Mouse (Mus musculus) intestine, embryonic 16.5 days (tissue): ENCODE data around the gene Tmem211. TPM values are rescaled to one million over a fixed set of nuclear protein-coding genes. Genes with fewer than 3 reads are reported as not detected.

Source experiments
- ATAC-seq: fragments of 200-750 bp; cut with Nextera tagmentation; 2 replicates; pipeline ENCODE4 v1.8.0; 2017; ENCODE audit warnings: moderate TSS enrichment, moderate library complexity
- H3K27ac ChIP-seq: fragments of 300-500 bp; sonication (generic); 2 replicates; pipeline ENCODE4 v1.5.1; 2014; ENCODE audit warnings: mild to moderate bottlenecking, low read length
- H3K27me3 ChIP-seq: fragments of 300-500 bp; sonication (generic); replicated peaks from 2 replicates; pipeline ENCODE4 v1.6.1; 2014; ENCODE audit warnings: low read length, control low read depth, mixed read lengths; ENCODE audit not compliant: control insufficient read depth, insufficient read depth
- H3K36me3 ChIP-seq: fragments of 300-500 bp; sonication (generic); 2 replicates; pipeline ENCODE4 v1.6.1; 2014; ENCODE audit warnings: low read length, control low read depth; ENCODE audit not compliant: control insufficient read depth, insufficient read depth
- H3K4me1 ChIP-seq: fragments of 300-500 bp; sonication (generic); 2 replicates; pipeline ENCODE4 v1.6.1; 2014; ENCODE audit warnings: low read length, control low read depth, mixed read lengths; ENCODE audit not compliant: control insufficient read depth, insufficient read depth
- H3K4me2 ChIP-seq: fragments of 300-500 bp; sonication (generic); 2 replicates; pipeline ENCODE4 v1.6.1; 2014; ENCODE audit warnings: low read depth, low read length, control low read depth
- H3K4me3 ChIP-seq: fragments of 300-500 bp; sonication (generic); 2 replicates; pipeline ENCODE4 v1.5.1; 2014; ENCODE audit warnings: mild to moderate bottlenecking, low read length
- H3K9ac ChIP-seq: fragments of 300-500 bp; sonication (generic); 2 replicates; pipeline ENCODE4 v1.6.1; 2014; ENCODE audit warnings: low read depth, low read length
- H3K9me3 ChIP-seq: fragments of 300-500 bp; sonication (generic); 2 replicates; pipeline ENCODE4 v1.6.1; 2016; ENCODE audit warnings: low read length, control low read depth; ENCODE audit not compliant: control insufficient read depth
- WGBS: fragments of 180-500 bp; shearing (Covaris S2); extraction: QIAGEN DNeasy Blood & Tissue Kit; methylation state at CpG from one replicate; pipeline ENCODE4 v1.1.7; 2014; 5-methylcytosine and 5-hydroxymethylcytosine counted together
- polyA plus RNA-seq: library from polyadenylated mRNA; unstranded; fragments of >200 nt; fragmentation: Nextera tagmentation; extraction: Ambion mirVana; gene quantifications from 2 replicates; pipeline ENCODE4 v1.2.1, GENCODE M21; 2015

Tmem211 gene
- polyA plus RNA-seq, 1 experiment from 2014 or later = 0.13 TPM

DNA sequence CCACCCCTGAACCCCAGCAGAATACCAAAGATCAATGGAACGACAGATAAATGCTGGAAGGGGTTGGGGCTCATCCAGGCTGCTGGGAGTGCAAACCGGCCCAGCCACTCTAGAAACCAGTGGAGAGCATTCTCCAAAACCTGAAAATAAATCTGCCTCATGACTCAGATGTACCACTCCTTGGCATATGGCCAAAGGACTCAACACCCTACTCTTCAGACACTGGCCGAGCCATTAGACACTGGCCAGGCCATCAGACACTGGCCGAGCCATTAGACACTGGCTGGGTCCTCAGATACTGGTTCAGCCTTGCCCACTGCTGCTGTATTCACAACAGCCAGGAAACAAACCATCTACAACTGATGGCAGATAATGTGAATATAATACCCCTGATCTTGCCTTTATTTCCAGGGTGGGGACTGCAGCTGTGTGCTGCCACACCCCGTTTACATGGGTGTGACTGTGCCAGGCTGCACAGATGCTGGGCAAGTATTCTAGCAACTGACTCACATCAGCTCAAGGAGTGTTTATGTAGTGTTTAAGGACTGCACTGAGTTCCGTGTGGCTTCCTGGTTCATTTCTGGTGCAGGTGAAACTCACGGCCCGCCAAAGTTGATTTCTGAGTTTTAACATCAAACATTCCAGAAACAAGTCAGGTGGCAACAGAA, 22.7 kb downstream of the Tmem211 start:
- Histone ChIP-seq H3K9ac (no peak overlapping the region), H3K9me3 (no peaks in the 10 kb centered on the region), H3K27ac (no peak overlapping the region), H3K36me3 (no peaks in the 10 kb centered on the region), H3K4me2 (no peak overlapping the region), H3K4me1 (no peaks in the 10 kb centered on the region), H3K27me3 (no peaks in the 10 kb centered on the region), H3K4me3 (no peak overlapping the region)
- ATAC-seq = peak; percentile 48; the same call in 1 of the 2 replicates
- WGBS = 61% methylated on average over 8 of the region's 8 CpGs

DNA sequence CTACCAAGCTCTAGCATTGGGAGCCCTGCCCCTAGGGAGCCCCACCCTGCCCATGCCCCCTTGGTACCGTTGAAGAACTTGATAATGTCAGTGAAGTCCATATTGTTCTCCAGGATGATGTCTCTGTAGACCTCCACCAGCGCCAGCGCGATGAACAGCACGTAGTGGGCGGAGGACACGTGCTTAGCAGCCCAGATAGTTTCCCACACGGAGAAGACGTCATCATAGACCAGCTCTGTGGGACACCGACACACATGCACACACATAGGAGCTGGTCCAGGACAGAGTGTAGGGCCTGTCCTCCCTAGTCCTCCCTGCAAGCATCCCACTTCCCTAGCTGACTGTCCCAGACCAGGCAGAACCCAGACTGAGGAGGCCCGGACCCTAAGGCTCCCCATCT, 24.1 kb downstream of the Tmem211 start:
- no peaks in the 10 kb centered on the region for H3K9me3 ChIP-seq

DNA sequence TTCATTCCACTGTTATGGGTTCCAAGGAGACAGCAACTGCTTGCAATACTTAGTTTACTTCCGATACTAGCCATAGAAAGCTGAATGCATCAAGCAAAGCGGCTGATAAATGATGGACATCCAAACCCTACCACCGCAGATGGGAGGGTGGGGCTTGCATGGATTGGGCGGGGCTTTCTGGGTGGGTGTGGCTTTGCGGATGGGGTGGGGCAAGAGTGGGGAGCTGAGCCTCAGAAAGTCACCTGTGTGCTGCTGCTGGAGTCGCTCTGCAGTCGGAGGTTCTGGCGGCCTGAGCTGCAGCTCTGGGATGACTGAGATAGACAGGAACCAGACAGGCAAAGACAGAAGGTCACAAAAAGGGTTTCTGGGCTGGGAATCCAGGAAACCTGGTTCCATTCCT, 38.9 kb downstream of the Tmem211 start:
- Histone ChIP-seq H3K9me3 (no peaks in the 10 kb centered on the region; the same call in 1 of the 2 replicates), H3K27me3 (no peaks in the 10 kb centered on the region), H3K4me2 (no peak overlapping the region), H3K9ac (no peak overlapping the region), H3K27ac (no peak overlapping the region), H3K4me1 (no peaks in the 10 kb centered on the region), H3K4me3 (no peak overlapping the region), H3K36me3 (no peaks in the 10 kb centered on the region)
- WGBS = 81% methylated on average over 8 of the region's 8 CpGs
- no peak for ATAC-seq

More for the DNA sequence above, 24.1 kb downstream of the Tmem211 start:
- Histone ChIP-seq H3K36me3 (no peaks in the 10 kb centered on the region), H3K4me3 (no peak overlapping the region), H3K4me1 (no peaks in the 10 kb centered on the region), H3K27ac (no peak overlapping the region), H3K27me3 (no peaks in the 10 kb centered on the region), H3K4me2 (no peak overlapping the region), H3K9ac (no peak overlapping the region)
- ATAC-seq = no peak
- 93% methylated on average over 11 of the region's 11 CpGs for WGBS

DNA sequence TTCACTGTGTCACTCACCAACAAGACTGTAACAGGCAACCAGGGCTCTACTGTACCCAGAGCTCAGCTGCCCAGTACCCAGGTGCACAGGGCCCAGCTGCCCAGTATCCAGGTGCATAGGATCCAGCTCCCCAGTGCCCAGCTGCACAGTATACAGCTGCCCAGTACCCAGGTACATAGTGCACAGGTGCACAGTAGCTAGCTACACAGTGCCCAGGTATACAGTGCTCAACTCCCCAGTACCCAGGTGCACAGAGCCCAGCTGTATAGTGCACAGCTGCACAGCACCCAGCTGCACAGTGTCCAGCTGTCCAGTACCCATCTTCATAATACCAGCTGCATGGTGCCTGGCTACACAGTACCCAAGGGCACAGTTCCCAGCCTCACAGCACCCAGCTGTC, 41.5 kb downstream of the Tmem211 start:
- H3K4me1 ChIP-seq = no peaks in the 10 kb centered on the region
- no peak for ATAC-seq
- no peak overlapping the region for H3K4me2 ChIP-seq

DNA sequence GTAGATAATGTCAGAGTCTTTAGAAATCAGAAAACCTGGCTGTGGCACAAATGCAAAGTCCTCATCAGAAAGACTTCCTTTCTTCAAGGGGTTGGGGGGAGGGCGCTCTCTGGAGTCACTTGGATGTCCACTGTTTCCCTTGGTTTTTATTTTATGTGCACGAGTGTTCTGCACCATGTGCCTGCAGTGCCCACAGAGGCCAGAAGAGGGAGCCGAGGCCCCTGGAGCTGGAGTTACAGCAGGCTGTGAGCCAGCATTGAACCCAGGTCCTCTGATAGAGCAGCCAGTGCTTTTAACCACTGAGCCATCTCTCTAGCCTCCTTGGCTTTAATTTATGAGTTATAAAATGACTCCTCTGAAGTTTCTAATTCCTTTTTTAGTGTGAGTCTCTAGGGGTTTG, 43.3 kb downstream of the Tmem211 start:
- Histone ChIP-seq H3K4me3 (no peak overlapping the region), H3K27me3 (no peaks in the 10 kb centered on the region), H3K9me3 (no peaks in the 10 kb centered on the region; the same call in 1 of the 2 replicates), H3K27ac (no peak overlapping the region), H3K4me2 (no peak overlapping the region), H3K9ac (no peak overlapping the region), H3K4me1 (no peaks in the 10 kb centered on the region), H3K36me3 (no peaks in the 10 kb centered on the region)
- ATAC-seq = no peak
- WGBS = 88% methylated on average over 3 of the region's 3 CpGs

More for the DNA sequence above, 41.5 kb downstream of the Tmem211 start:
- Histone ChIP-seq H3K36me3 (no peaks in the 10 kb centered on the region), H3K27ac (no peak overlapping the region), H3K27me3 (no peaks in the 10 kb centered on the region), H3K9ac (no peak overlapping the region), H3K9me3 (no peaks in the 10 kb centered on the region; the same call in 1 of the 2 replicates), H3K4me3 (no peak overlapping the region)

DNA sequence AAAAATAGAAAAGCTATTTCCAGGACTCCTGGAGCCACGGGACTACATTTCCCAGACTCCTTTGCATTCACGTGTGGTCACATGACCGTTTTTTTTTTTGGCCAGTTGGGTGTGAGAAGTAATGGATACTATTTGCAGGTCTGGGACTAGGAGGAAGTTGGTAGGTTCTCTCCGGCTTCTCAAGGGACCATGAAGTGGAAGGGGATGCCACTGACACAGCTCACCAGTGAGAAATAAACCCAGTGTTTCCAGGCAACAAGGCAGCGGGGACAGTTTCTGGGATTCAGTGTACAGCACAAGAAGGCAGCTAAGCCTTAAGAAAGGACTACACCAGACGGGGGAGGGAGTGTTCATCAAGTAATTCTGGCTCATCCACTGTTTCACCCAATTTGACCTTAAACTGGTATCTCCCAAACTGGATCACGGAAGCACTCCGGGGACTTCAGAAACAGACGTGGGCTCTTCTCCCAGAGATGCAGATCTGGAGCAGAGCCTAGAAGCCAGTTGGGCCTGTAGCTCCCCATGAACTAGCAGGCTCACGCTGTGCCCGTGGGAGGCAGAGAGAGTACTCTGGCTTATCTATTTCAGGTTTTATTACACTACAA, 44.6 kb downstream of the Tmem211 start:
- 62% methylated on average over 11 of the region's 11 CpGs for WGBS

DNA sequence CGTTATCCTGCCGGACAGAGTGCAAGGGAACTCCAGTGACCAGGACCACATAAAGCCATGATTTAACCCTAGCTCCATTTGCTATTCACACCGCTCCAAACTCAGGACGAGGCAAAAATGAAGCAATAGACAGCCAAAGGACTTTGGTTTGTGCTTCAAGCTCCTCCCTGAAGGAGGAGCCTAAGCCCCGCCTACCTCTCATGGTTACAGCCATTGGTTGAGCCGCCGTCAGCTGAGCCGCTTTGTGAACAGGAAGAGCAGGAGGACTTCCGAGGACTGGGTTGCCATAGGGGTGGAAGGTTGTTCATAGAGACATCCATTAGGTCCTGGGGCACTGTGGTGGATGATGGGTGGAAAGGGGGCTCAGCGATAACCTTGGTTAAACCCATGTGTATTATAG, 49.1 kb downstream of the Tmem211 start:
- WGBS = 74% methylated on average over 10 of the region's 10 CpGs
- Histone ChIP-seq H3K27me3 (no peaks in the 10 kb centered on the region), H3K9ac (no peak overlapping the region), H3K4me1 (no peaks in the 10 kb centered on the region), H3K27ac (no peak overlapping the region), H3K4me3 (no peak overlapping the region), H3K9me3 (no peaks in the 10 kb centered on the region), H3K4me2 (no peak overlapping the region), H3K36me3 (0 out of 2 replicates have a peak, but pooled peaks cover 4% of the 10 kb centered on the region)
- ATAC-seq = no peak

More for the DNA sequence above, 44.6 kb downstream of the Tmem211 start:
- 0 out of 2 replicates have a peak, but pooled peaks cover 4% of the 10 kb centered on the region for H3K36me3 ChIP-seq
- H3K4me3 ChIP-seq = no peak overlapping the region
- no peak overlapping the region for H3K9ac ChIP-seq
- H3K4me2 ChIP-seq = no peak overlapping the region
- H3K27me3 ChIP-seq = no peaks in the 10 kb centered on the region
- no peaks in the 10 kb centered on the region; the same call in 1 of the 2 replicates for H3K9me3 ChIP-seq
- no peak overlapping the region for H3K27ac ChIP-seq
- H3K4me1 ChIP-seq = no peaks in the 10 kb centered on the region
- ATAC-seq = 0 out of 2 replicates have a peak, but pooled peaks have one; percentile 27

DNA sequence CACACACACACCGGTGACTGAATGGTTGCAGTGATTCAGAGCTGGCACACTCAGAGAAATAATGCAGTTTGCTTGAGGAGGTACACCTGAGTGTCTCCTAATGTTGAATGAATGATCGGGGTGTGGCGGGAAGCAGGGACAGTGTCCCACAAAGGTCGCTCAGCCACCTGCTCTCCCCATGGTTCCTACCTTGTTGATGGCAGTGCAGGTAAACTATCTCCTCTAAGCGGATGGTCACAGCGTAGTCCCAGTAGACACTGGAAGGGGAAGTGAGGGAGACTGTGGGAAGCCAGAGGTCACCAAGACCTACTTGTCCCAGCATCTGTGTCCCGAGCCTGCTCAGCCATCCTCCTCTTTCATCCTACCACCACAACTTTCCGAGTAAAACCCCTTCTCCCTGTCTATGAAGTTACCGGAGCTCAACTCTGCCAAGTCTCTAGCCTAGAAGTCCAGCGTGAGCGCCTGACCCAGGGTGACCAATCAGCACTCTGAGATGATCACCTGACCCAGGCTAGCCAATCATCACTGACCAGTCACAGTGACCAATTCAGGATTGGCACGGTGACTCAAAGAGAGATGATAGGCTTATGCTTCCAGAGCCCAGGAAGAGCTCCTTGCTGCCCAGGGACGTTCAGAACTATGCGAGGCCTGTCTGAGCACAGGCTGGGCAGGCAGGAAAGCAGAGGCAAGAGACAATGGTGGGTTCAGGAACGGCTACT, 53.6 kb downstream of the Tmem211 start:
- Histone ChIP-seq H3K4me2 (peak overlapping the region; percentile 19), H3K9ac (peak overlapping the region; percentile 44; the same call in 1 of the 2 replicates), H3K27ac (no peak overlapping the region), H3K4me3 (peak overlapping the region; percentile 42), H3K9me3 (no peaks in the 10 kb centered on the region), H3K36me3 (0 out of 2 replicates have a peak, but pooled peaks cover 4% of the 10 kb centered on the region), H3K4me1 (no peaks in the 10 kb centered on the region), H3K27me3 (no peaks in the 10 kb centered on the region)
- peak; percentile 94 for ATAC-seq
- WGBS = 26% methylated on average over 15 of the region's 15 CpGs

DNA sequence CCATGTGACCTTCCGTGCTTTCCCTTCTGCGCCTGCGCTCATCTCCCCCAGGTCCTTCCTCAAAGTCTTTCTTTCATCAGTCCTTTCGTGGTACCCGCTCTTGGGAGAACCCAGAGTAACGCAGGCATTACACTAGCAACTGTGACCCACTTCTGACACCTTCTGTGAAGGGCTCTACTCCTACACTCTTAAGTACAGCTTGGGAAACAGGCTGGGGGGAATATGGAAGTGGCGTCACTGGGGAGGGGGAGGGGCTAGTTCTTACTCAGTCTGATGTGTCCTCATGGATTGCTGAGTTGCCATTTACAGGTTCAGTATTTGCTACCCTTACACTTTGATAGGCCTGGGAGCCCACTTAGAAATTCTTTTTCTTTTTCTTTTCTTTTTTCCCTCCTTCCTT, 54.8 kb downstream of the Tmem211 start:
- WGBS = 92% methylated on average over 7 of the region's 7 CpGs
- Histone ChIP-seq H3K9ac (no peak overlapping the region), H3K9me3 (no peaks in the 10 kb centered on the region), H3K4me3 (no peak overlapping the region), H3K27ac (no peak overlapping the region), H3K4me2 (no peak overlapping the region), H3K4me1 (no peaks in the 10 kb centered on the region), H3K36me3 (no peaks in the 10 kb centered on the region), H3K27me3 (0 out of 2 replicates have a peak, but pooled peaks cover 2% of the 10 kb centered on the region)
- no peak for ATAC-seq
